In the genomic region with DNA sequence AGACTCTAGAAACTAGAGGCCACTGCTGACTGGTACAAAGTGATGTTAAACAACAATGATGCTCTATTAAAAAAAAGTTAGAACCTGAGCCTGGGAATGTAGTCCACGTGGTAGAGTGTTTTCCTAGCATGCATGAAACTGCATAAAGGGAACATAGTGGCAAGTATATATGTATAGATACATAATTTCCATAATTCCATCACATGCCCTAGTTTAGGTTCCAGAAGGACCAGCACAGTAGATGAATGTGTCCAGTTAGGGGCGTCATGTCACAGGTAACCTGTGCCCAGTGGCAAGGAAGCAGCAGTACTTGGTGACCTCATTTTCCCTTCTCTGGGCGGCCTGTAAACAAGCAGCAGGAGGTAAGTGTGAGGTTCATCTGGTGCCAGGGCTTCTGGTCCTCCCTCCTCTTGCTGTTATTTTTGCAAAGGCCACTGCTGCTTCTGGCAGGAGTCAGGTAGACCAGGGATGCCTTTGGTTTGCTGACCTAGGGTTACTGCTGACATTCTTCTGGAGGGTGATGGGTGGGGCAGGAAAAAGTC, we compare ENCODE assay signal across 40 mouse cellular contexts. TPM values are rescaled to one million over a fixed set of nuclear protein-coding genes. Genes with fewer than 3 reads are reported as not detected.
A peak's percentile ranks its signal among the peaks of the same experiment; 100 is the strongest.
DNase-seq lines count a peak whose midpoint lies in the region; ATAC-seq and TF ChIP-seq lines count a peak whose summit lies in the region.
"Had no signal": no experiment of that assay in that cellular context is flagged by ENCODE, and none has a peak within 500 bp of the region (broad histone marks: within the 10 kb centered on the region; RNA-seq: fewer than 3 reads in every experiment).

No protein-coding gene starts in this region.

- no peak overlapping the region for H3K4me2 ChIP-seq in forebrain, embryonic 11.5 days (ENCODE audit: low read depth, low read length, severe bottlenecking)
- H3K4me2 ChIP-seq: embryonic facial prominence, embryonic 15.5 days; forebrain, embryonic 13.5 days; heart, embryonic 11.5 days; hindbrain, embryonic 15.5 days; limb, embryonic 15.5 days; liver, embryonic 13.5 days; midbrain, embryonic 12.5 days; neural tube, embryonic 12.5 days; stomach, embryonic 15.5 days had no signal

- TF ChIP-seq CTCF in cerebellum, adult 2 months (IDR thresholded peaks at IDR 0.05; ENCODE audit: borderline replicate concordance, insufficient read depth, low read depth, low read length), result no peak

- H3K9ac ChIP-seq in forebrain, embryonic 11.5 days (ENCODE audit: low read length), result no peak overlapping the region
- H3K9ac ChIP-seq: embryonic facial prominence, embryonic 15.5 days; forebrain, embryonic 13.5 days; hindbrain, embryonic 15.5 days; limb, embryonic 15.5 days; liver, embryonic 13.5 days; midbrain, embryonic 12.5 days; neural tube, embryonic 12.5 days; stomach, embryonic 15.5 days had no signal

- peak; percentile 72 for ATAC-seq in frontal cortex, adult (ENCODE audit: low TSS enrichment)
- no peak for ATAC-seq in forebrain, embryonic 11.5 days (replicated peaks; ENCODE audit: low FRiP score)
- ATAC-seq: forebrain, embryonic 13.5 days; inflammation-experienced regulatory T-cells, adult 6 months; lung, postnatal 0 days; Patski had no signal

- intact Hi-C loops in heart, postnatal 36 days (cut with DNase I), result no loop called here

- H3K4me1 ChIP-seq in cerebellum, adult 2 months (ENCODE audit: control insufficient read depth, insufficient read depth, low read length), result peaks cover 8% of the 10 kb centered on the region
- no peaks in the 10 kb centered on the region for H3K4me1 ChIP-seq in forebrain, embryonic 11.5 days (replicated peaks; ENCODE audit: control insufficient read depth, insufficient read depth, low read length)
- H3K4me1 ChIP-seq: embryonic facial prominence, embryonic 15.5 days; forebrain, embryonic 13.5 days; hindbrain, embryonic 15.5 days; liver, embryonic 13.5 days; midbrain, embryonic 12.5 days; neural tube, embryonic 12.5 days; stomach, embryonic 15.5 days had no signal

- H3K9me3 ChIP-seq in forebrain, embryonic 11.5 days (ENCODE audit: control insufficient read depth, low read length), result no peaks in the 10 kb centered on the region
- H3K9me3 ChIP-seq: embryonic facial prominence, embryonic 10.5 days; embryonic facial prominence, embryonic 15.5 days; forebrain, embryonic 13.5 days; hindbrain, embryonic 15.5 days; limb, embryonic 15.5 days; liver, embryonic 13.5 days; megakaryocyte, embryonic 14.5 days; midbrain, embryonic 12.5 days; neural tube, embryonic 12.5 days; stomach, embryonic 15.5 days had no signal

- DNase-seq in frontal cortex, postnatal 10 days (ENCODE audit: low spot score in 2 of 2), result no peak
- DNase-seq in cerebellum, adult 2 months, result peak; percentile 72 to 85
- peak; percentile 33 to 44 for DNase-seq in cerebellum, postnatal 14 days
- no peak for DNase-seq in forebrain, embryonic 11.5 days (ENCODE audit: low spot score)
- no peak for DNase-seq in heart, postnatal 36 days
- no peak for DNase-seq in left cerebral cortex, adult 11 months (ENCODE audit: low spot score)
- DNase-seq: adrenal gland, postnatal 10 days; gastrocnemius, adult 2 months; gastrocnemius, postnatal 36 days; heart, adult 18-20 months; kidney, adult 11 months; kidney, postnatal 25 days; liver, embryonic 13.5 days; lung, adult 18-20 months; lung, postnatal 4 days; right cerebral cortex, postnatal 14 days; thymus, postnatal 14 days had no signal

- TF ChIP-seq POLR2A in cerebellum, adult 2 months (IDR thresholded peaks at IDR 0.05; ENCODE audit: borderline replicate concordance, insufficient read depth, low read length), result no peak

- no peaks in the 10 kb centered on the region for H3K27me3 ChIP-seq in cerebellum, adult 2 months (ENCODE audit: control insufficient read depth, insufficient read depth, low read length)
- no peaks in the 10 kb centered on the region for H3K27me3 ChIP-seq in forebrain, embryonic 11.5 days (ENCODE audit: control insufficient read depth, insufficient read depth, low read length)
- H3K27me3 ChIP-seq: embryonic facial prominence, embryonic 15.5 days; forebrain, embryonic 13.5 days; hindbrain, embryonic 15.5 days; limb, embryonic 15.5 days; liver, embryonic 13.5 days; midbrain, embryonic 12.5 days; neural tube, embryonic 12.5 days; Patski; stomach, embryonic 15.5 days had no signal

- H3K36me3 ChIP-seq in forebrain, embryonic 11.5 days (ENCODE audit: control insufficient read depth, insufficient read depth, low read length), result no peaks in the 10 kb centered on the region
- H3K36me3 ChIP-seq: embryonic facial prominence, embryonic 10.5 days; embryonic facial prominence, embryonic 15.5 days; hindbrain, embryonic 15.5 days; limb, embryonic 15.5 days; liver, embryonic 13.5 days; midbrain, embryonic 12.5 days; neural tube, embryonic 12.5 days; stomach, embryonic 15.5 days had no signal

- peak overlapping the region; percentile 37 for H3K27ac ChIP-seq in cerebellum, adult 2 months (ENCODE audit: insufficient read depth, low read length)
- H3K27ac ChIP-seq in forebrain, embryonic 11.5 days (ENCODE audit: low read depth, low read length), result no peak overlapping the region
- H3K27ac ChIP-seq: embryonic facial prominence, embryonic 10.5 days; embryonic facial prominence, embryonic 15.5 days; forebrain, embryonic 13.5 days; gastrocnemius, adult 2 months; hindbrain, embryonic 15.5 days; left cerebral cortex, adult 2 months; limb, embryonic 15.5 days; liver, embryonic 13.5 days; midbrain, embryonic 12.5 days; neural tube, embryonic 12.5 days; stomach, embryonic 15.5 days had no signal

- WGBS in cerebellum, adult 2 months, result 17% methylated on average over 3 of the region's 3 CpGs
- 87% methylated on average over 3 of the region's 3 CpGs for WGBS in forebrain, embryonic 11.5 days

- H3K4me3 ChIP-seq in cerebellum, adult 2 months (replicated peaks; ENCODE audit: insufficient read depth, low read depth, low read length), result no peak overlapping the region
- no peak overlapping the region for H3K4me3 ChIP-seq in forebrain, embryonic 11.5 days (ENCODE audit: low read depth, low read length)
- H3K4me3 ChIP-seq: embryonic facial prominence, embryonic 10.5 days; embryonic facial prominence, embryonic 15.5 days; forebrain, embryonic 13.5 days; gastrocnemius, adult 2 months; hindbrain, embryonic 15.5 days; left cerebral cortex, adult 2 months; limb, embryonic 15.5 days; liver, embryonic 13.5 days; megakaryocyte, embryonic 14.5 days; midbrain, embryonic 12.5 days; myocyte; neural tube, embryonic 12.5 days; stomach, embryonic 15.5 days had no signal

RNA-seq across cellular contexts. Expression of a gene that starts 35.9 kb away (rescaled TPM):
- polyA plus RNA-seq in cerebellum, adult 2 months (2012; rRNA removed), result not detected in 2 replicates
- not detected in 2 replicates for polyA plus RNA-seq in forebrain, embryonic 11.5 days (2014; fragmentation: Nextera tagmentation; extraction: Ambion mirVana)
- total RNA-seq in heart, postnatal 36 days (2021), result not detected
- total RNA-seq: gastrocnemius, adult 2 months; gastrocnemius, postnatal 36 days; heart, adult 18-20 months; hematopoietic stem cell, adult 5-6 weeks; layer of hippocampus, adult 18-20 months; layer of hippocampus, postnatal 10 days; left cerebral cortex, adult 2 months; left cerebral cortex, postnatal 36 days; midbrain, postnatal 0 days had no signal
- polyA plus RNA-seq: cortical plate, adult 2 months; embryonic facial prominence, embryonic 10.5 days; forebrain, embryonic 13.5 days; kidney, embryonic 14.5 days; midbrain, embryonic 12.5 days; midbrain, postnatal 0 days; myocyte; neural tube, embryonic 12.5 days; Patski had no signal

Comparison
In these comparisons a context has a peak if more than half of its experiments do, and no peak if none do; other contexts are left out.
1. DNase-seq: peak in cerebellum, adult 2 months (2 of 2) and cerebellum, postnatal 14 days (2 of 2); none in frontal cortex, postnatal 10 days (0 of 2), forebrain, embryonic 11.5 days (single experiment), heart, postnatal 36 days (0 of 2) and left cerebral cortex, adult 11 months (single experiment).